Mouse (Mus musculus) common myeloid progenitor, adult 5-6 weeks (primary cell): Measurements from ENCODE around the gene Cdh1. TPM values are rescaled to one million over a fixed set of nuclear protein-coding genes. Genes with fewer than 3 reads are reported as not detected.

Experiments used
- ATAC-seq: replicated peaks from 2 replicates; pipeline ENCODE4 v1.8.0; 2016; ENCODE audit warnings: low read depth, mild to moderate bottlenecking, moderate TSS enrichment, inconsistent platforms; ENCODE audit not compliant: poor library complexity, severe bottlenecking
- total RNA-seq: library from RNA; stranded (forward); fragments of 200-1000, 187-1606 nt; gene quantifications from 2 replicates; pipeline ENCODE4 v1.2.3, GENCODE M21; 2017

The Cdh1 gene
- total RNA-seq, 1 experiment from 2014 or later: 0.23 TPM

- ATAC-seq: no peak
Observed at GRCm38 (mm10) chr8:106712487-106712886, 109.3 kb downstream of the Cdh1 start.

GRCm38 (mm10) chr8:106714297-106714696 lies 111.1 kb downstream of the Cdh1 start:
- no peak for ATAC-seq

GRCm38 (mm10) chr8:106718091-106718500 lies 114.9 kb downstream of the Cdh1 start:
- peak; percentile 88 for ATAC-seq

Other genes with a start within 250 kb of the Cdh1 start
- 13.4 and 13.5 TPM in 2 replicates for gene Zfp90, start 188.0 kb upstream of the Cdh1 start, total RNA-seq
- not detected in 2 replicates for gene 6030452D12Rik, start 102.8 kb upstream of the Cdh1 start, total RNA-seq
- not detected in 2 replicates for gene Cdh3, start 92.5 kb upstream of the Cdh1 start, total RNA-seq
- 13.6 and 25.0 TPM in 2 replicates for gene Gm10073, start 29.9 kb upstream of the Cdh1 start, total RNA-seq
- gene Tango6, start 79.7 kb downstream of the Cdh1 start, total RNA-seq: 7.9 and 9.2 TPM in 2 replicates